Mouse (Mus musculus) midbrain, postnatal 0 days (tissue): Measurements from ENCODE around the gene Tra2a. TPM values are rescaled to one million over a fixed set of nuclear protein-coding genes. Genes with fewer than 3 reads are reported as not detected.

Experiments
- ATAC-seq: fragments of 200-750 bp; cut with Nextera tagmentation; 2 replicates; pipeline ENCODE4 v1.8.0; 2017; ENCODE audit warnings: moderate number of reproducible peaks, mild to moderate bottlenecking, moderate TSS enrichment, moderate library complexity; ENCODE audit not compliant: low FRiP score
- DNase-seq: peaks from one replicate; pipeline ENCODE4 v3.0.0-alpha.2; 2015; ENCODE audit warnings: low spot score
- H3K27ac ChIP-seq: fragments of 300-500 bp; sonication (generic); 2 replicates; pipeline ENCODE4 v1.5.1; 2014; ENCODE audit warnings: low read depth, mild to moderate bottlenecking, low read length, mixed read lengths
- H3K27me3 ChIP-seq: fragments of 300-500 bp; sonication (generic); 2 replicates; pipeline ENCODE4 v1.6.1; 2014; ENCODE audit warnings: low read length, control low read depth, mixed read lengths; ENCODE audit not compliant: insufficient read depth
- H3K36me3 ChIP-seq: fragments of 300-500 bp; sonication (generic); 2 replicates; pipeline ENCODE4 v1.6.1; 2014; ENCODE audit warnings: low read length, control low read depth, mixed read lengths; ENCODE audit not compliant: insufficient read depth
- H3K4me1 ChIP-seq: fragments of 300-500 bp; sonication (generic); 2 replicates; pipeline ENCODE4 v1.6.1; 2014; ENCODE audit warnings: mild to moderate bottlenecking, control low read depth, antibody characterized with exemption, low read length, mixed read lengths; ENCODE audit not compliant: insufficient read depth
- H3K4me2 ChIP-seq: fragments of 300-500 bp; sonication (generic); 2 replicates; pipeline ENCODE4 v1.6.1; 2014; ENCODE audit warnings: low read depth, mild to moderate bottlenecking, low read length, mixed read lengths; ENCODE audit not compliant: poor library complexity, severe bottlenecking
- H3K4me3 ChIP-seq: fragments of 300-500 bp; sonication (generic); 2 replicates; pipeline ENCODE4 v1.5.1; 2014; ENCODE audit warnings: low read depth, mild to moderate bottlenecking, low read length, moderate library complexity
- H3K9ac ChIP-seq: fragments of 300-500 bp; sonication (generic); replicated peaks from 2 replicates; pipeline ENCODE4 v1.6.1; 2014; ENCODE audit warnings: mild to moderate bottlenecking, low read length, moderate library complexity, mixed read lengths; ENCODE audit not compliant: poor library complexity, severe bottlenecking
- H3K9me3 ChIP-seq: fragments of 300-500 bp; sonication (generic); 2 replicates; pipeline ENCODE4 v1.6.1; 2016; ENCODE audit warnings: low read length, control low read depth
- CTCF ChIP-seq: IDR thresholded peaks from 2 replicates; pipeline ENCODE4 v1.5.1; 2016; ENCODE audit warnings: antibody characterized with exemption, mild to moderate bottlenecking
- WGBS: fragments of 180-500 bp; shearing (Covaris S2); extraction: QIAGEN DNeasy Blood & Tissue Kit; methylation state at CpG from one replicate; pipeline ENCODE4 v1.1.7; 2014; 5-methylcytosine and 5-hydroxymethylcytosine counted together
- polyA plus RNA-seq: library from polyadenylated mRNA; unstranded; fragments of >200 nt; fragmentation: Nextera tagmentation; extraction: Ambion mirVana; gene quantifications from 2 replicates; pipeline ENCODE4 v1.2.1, GENCODE M21; 2015
- total RNA-seq: library from RNA; depleted of rRNA; stranded (reverse); fragments of >200 nt; gene quantifications from 2 replicates; pipeline ENCODE4 v1.2.3, GENCODE M21; 2014

Gene Tra2a
- total and polyA plus RNA-seq, 2 experiments from 2014 or later, result 41.8 to 66.9 TPM

GRCm38 (mm10) chr6:49214928-49215747 is 48.7 kb downstream of the Tra2a start, which contains the start of gene Igf2bp3:
Gene Igf2bp3 (minus strand): TSS chr6:49214957.
- peak within 1 kb of the TSS; percentile 91 for H3K4me2 ChIP-seq
- no peak for TF ChIP-seq CTCF
- H3K27ac ChIP-seq, result peak within 1 kb of the TSS; percentile 65
- H3K9me3 ChIP-seq, result no peaks in the 10 kb centered on the region
- DNase-seq (peak; percentile 89), ATAC-seq (peak; percentile 71)
- peaks cover 4% of the 10 kb centered on the region; the same call in 1 of the 2 replicates for H3K4me1 ChIP-seq
- under 1% methylated on average over 57 of the region's 68 CpGs for WGBS
- peak within 1 kb of the TSS; percentile 73 for H3K9ac ChIP-seq
- H3K4me3 ChIP-seq, result peak within 1 kb of the TSS; percentile 69
- H3K36me3 ChIP-seq, result no peaks in the 10 kb centered on the region
- H3K27me3 ChIP-seq, result peaks cover 5% of the 10 kb centered on the region; the same call in 1 of the 2 replicates

GRCm38 (mm10) chr6:49214086-49214927 is 49.5 kb downstream of the Tra2a start:
- no peak for TF ChIP-seq CTCF
- Histone ChIP-seq H3K4me1 (peaks cover 4% of the 10 kb centered on the region; the same call in 1 of the 2 replicates), H3K4me3 (peak overlapping the region; percentile 69), H3K9me3 (no peaks in the 10 kb centered on the region), H3K9ac (peak overlapping the region; percentile 73), H3K36me3 (no peaks in the 10 kb centered on the region), H3K4me2 (peak overlapping the region; percentile 91), H3K27ac (peak overlapping the region; percentile 34), H3K27me3 (no peaks in the 10 kb centered on the region)
- DNase-seq (peak; percentile 82), ATAC-seq (peak; percentile 32; the same call in 1 of the 2 replicates)
- under 1% methylated on average over 76 of the region's 76 CpGs for WGBS

GRCm38 (mm10) chr6:49213581-49214085 is 50.2 kb downstream of the Tra2a start:
- peak; percentile 28; the same call in 1 of the 2 replicates for ATAC-seq
- no peaks in the 10 kb centered on the region for H3K36me3 ChIP-seq
- H3K27ac ChIP-seq, result peak overlapping the region; percentile 34
- peak overlapping the region; percentile 73 for H3K9ac ChIP-seq
- under 1% methylated on average over 49 of the region's 50 CpGs for WGBS
- DNase-seq, result no peak
- TF ChIP-seq CTCF, result no peak
- H3K9me3 ChIP-seq, result no peaks in the 10 kb centered on the region
- H3K4me3 ChIP-seq, result peak overlapping the region; percentile 69
- H3K4me1 ChIP-seq, result peaks cover 4% of the 10 kb centered on the region; the same call in 1 of the 2 replicates
- H3K4me2 ChIP-seq, result peak overlapping the region; percentile 91
- no peaks in the 10 kb centered on the region for H3K27me3 ChIP-seq

GRCm38 (mm10) chr6:49212931-49213580 is 50.8 kb downstream of the Tra2a start:
- Histone ChIP-seq H3K9me3 (no peaks in the 10 kb centered on the region), H3K36me3 (no peaks in the 10 kb centered on the region), H3K4me2 (peak overlapping the region; percentile 91), H3K4me3 (peak overlapping the region; percentile 69), H3K27ac (no peak overlapping the region), H3K4me1 (peaks cover 4% of the 10 kb centered on the region; the same call in 1 of the 2 replicates), H3K27me3 (no peaks in the 10 kb centered on the region), H3K9ac (peak overlapping the region; percentile 73)
- TF ChIP-seq CTCF, result no peak
- WGBS, result 5% methylated on average over 20 of the region's 20 CpGs
- DNase-seq (no peak), ATAC-seq (no peak)

GRCm38 (mm10) chr6:49212141-49212540 is 51.7 kb downstream of the Tra2a start:
- WGBS, result 34% methylated on average over 2 of the region's 4 CpGs
- Histone ChIP-seq H3K27me3 (no peaks in the 10 kb centered on the region), H3K4me3 (no peak overlapping the region), H3K4me1 (peaks cover 4% of the 10 kb centered on the region; the same call in 1 of the 2 replicates), H3K27ac (no peak overlapping the region), H3K4me2 (no peak overlapping the region; the same call in 1 of the 2 replicates), H3K9ac (no peak overlapping the region), H3K36me3 (no peaks in the 10 kb centered on the region), H3K9me3 (no peaks in the 10 kb centered on the region)
- no peak for DNase-seq
- ATAC-seq, result no peak
- TF ChIP-seq CTCF, result no peak
